Mouse (Mus musculus) gastrocnemius, postnatal 4 days (tissue): Measurements from ENCODE around the gene Zfyve9. TPM values are rescaled to one million over a fixed set of nuclear protein-coding genes. Genes with fewer than 3 reads are reported as not detected.
"Not testable (repeated sequence)": the region's sequence is repeated elsewhere in the genome, so short reads cannot be mapped to it uniquely, and the experiment has no call there.

Source experiments
- DNase-seq, 2 experiments: peaks; one replicate each; pipeline ENCODE4 v3.0.0; 2021 to 2022; ENCODE audit warnings: low spot score in 2 of 2, mixed read lengths in 2 of 2
- total RNA-seq, 2 experiments: library from RNA; stranded (reverse); gene quantifications; 2 replicates each; pipeline ENCODE4 v1.2.3; 2021

Gene Zfyve9
- total RNA-seq, 2 experiments from 2014 or later = 24.5 to 26.5 TPM

- no peak for DNase-seq
Observed at GRCm38 (mm10) chr4:108730450-108730849, 50.1 kb downstream of the Zfyve9 start.

GRCm38 (mm10) chr4:108724102-108724501 is 56.5 kb downstream of the Zfyve9 start:
- no peak for DNase-seq

- DNase-seq = no peak
Observed at GRCm38 (mm10) chr4:108721245-108721784, 59.3 kb downstream of the Zfyve9 start.

GRCm38 (mm10) chr4:108719349-108719748 is 61.2 kb downstream of the Zfyve9 start, which contains the start of gene 3110021N24Rik:
3110021N24Rik (plus strand) TSS chr4:108719649.
- no peak for DNase-seq

GRCm38 (mm10) chr4:108708209-108708608 is 72.4 kb downstream of the Zfyve9 start:
- peak in 1 of 2 experiments; percentile 14 for DNase-seq

GRCm38 (mm10) chr4:108696934-108697333 is 83.7 kb downstream of the Zfyve9 start:
- no peak for DNase-seq

- DNase-seq = no peak
Observed at GRCm38 (mm10) chr4:108691469-108691868, 89.1 kb downstream of the Zfyve9 start.

GRCm38 (mm10) chr4:108690479-108690878 is 90.1 kb downstream of the Zfyve9 start:
- DNase-seq = no peak

- DNase-seq = not testable (repeated sequence)
Observed at GRCm38 (mm10) chr4:108687098-108687497, 93.5 kb downstream of the Zfyve9 start.

- DNase-seq = no peak
Observed at GRCm38 (mm10) chr4:108686156-108686555, 94.4 kb downstream of the Zfyve9 start.

GRCm38 (mm10) chr4:108664407-108664806 is 116.2 kb downstream of the Zfyve9 start:
- no peak for DNase-seq

- DNase-seq = no peak
Observed at GRCm38 (mm10) chr4:108638752-108639151, 141.8 kb downstream of the Zfyve9 start.

- no peak for DNase-seq
Observed at GRCm38 (mm10) chr4:108637721-108638120, 142.9 kb downstream of the Zfyve9 start.

- no peak for DNase-seq
Observed at GRCm38 (mm10) chr4:108635101-108635500, 145.5 kb downstream of the Zfyve9 start.

GRCm38 (mm10) chr4:108634696-108635095 is 145.9 kb downstream of the Zfyve9 start:
- no peak for DNase-seq

GRCm38 (mm10) chr4:108633703-108634102 is 146.9 kb downstream of the Zfyve9 start:
- DNase-seq = no peak

- no peak for DNase-seq
Observed at GRCm38 (mm10) chr4:108631616-108632015, 149.0 kb downstream of the Zfyve9 start.

- no peak for DNase-seq
Observed at GRCm38 (mm10) chr4:108630096-108630495, 150.5 kb downstream of the Zfyve9 start.

GRCm38 (mm10) chr4:108629363-108629880 is 151.2 kb downstream of the Zfyve9 start:
- DNase-seq = no peak

- no peak for DNase-seq
Observed at GRCm38 (mm10) chr4:108627066-108627465, 153.5 kb downstream of the Zfyve9 start.

GRCm38 (mm10) chr4:108621504-108621903 is 159.1 kb downstream of the Zfyve9 start:
- DNase-seq = no peak

GRCm38 (mm10) chr4:108620536-108620935 is 160.1 kb downstream of the Zfyve9 start:
- DNase-seq = no peak
